Mouse (Mus musculus) embryonic facial prominence, embryonic 13.5 days (tissue): ENCODE results near the gene Olfr1046. TPM values are rescaled to one million over a fixed set of nuclear protein-coding genes. Genes with fewer than 3 reads are reported as not detected.

ENCODE experiments used
- polyA plus RNA-seq: library from polyadenylated mRNA; unstranded; fragments of >200 nt; fragmentation: Nextera tagmentation; extraction: Ambion mirVana; gene quantifications from 2 replicates; pipeline ENCODE4 v1.2.1, GENCODE M21; 2015

Olfr1046 gene
- polyA plus RNA-seq, 1 experiment from 2014 or later = not detected

Other genes starting within 250 kb of the Olfr1046 start
- not detected in 2 replicates for gene Olfr1029, start 245.4 kb downstream of the Olfr1046 start, polyA plus RNA-seq
- not detected in 2 replicates for gene Olfr1030, start 240.0 kb downstream of the Olfr1046 start, polyA plus RNA-seq
- gene Olfr1031, start 229.0 kb downstream of the Olfr1046 start, polyA plus RNA-seq = not detected in 2 replicates
- not detected in 2 replicates for gene Olfr1032, start 213.8 kb downstream of the Olfr1046 start, polyA plus RNA-seq
- gene Olfr1033, start 198.7 kb downstream of the Olfr1046 start, polyA plus RNA-seq = 0.41 and 0.43 TPM in 2 replicates
- not detected in 2 replicates for gene Olfr1034, start 173.5 kb downstream of the Olfr1046 start, polyA plus RNA-seq
- 0.06 TPM in 1 of 2 replicates, not detected in the other for gene Olfr1036, start 145.3 kb downstream of the Olfr1046 start, polyA plus RNA-seq
- not detected in 2 replicates for gene Olfr1037, start 131.9 kb downstream of the Olfr1046 start, polyA plus RNA-seq
- 0.08 TPM in 1 of 2 replicates, not detected in the other for gene Olfr1039, start 83.4 kb downstream of the Olfr1046 start, polyA plus RNA-seq
- not detected in 2 replicates for gene Olfr1040, start 72.6 kb downstream of the Olfr1046 start, polyA plus RNA-seq
- gene Olfr1042, start 57.5 kb downstream of the Olfr1046 start, polyA plus RNA-seq = not detected in 2 replicates
- 0.18 TPM in 1 of 2 replicates, not detected in the other for gene Olfr1043, start 51.8 kb downstream of the Olfr1046 start, polyA plus RNA-seq
- gene Olfr1044, start 41.5 kb downstream of the Olfr1046 start, polyA plus RNA-seq = not detected in 2 replicates
- gene Olfr52, start 33.6 kb downstream of the Olfr1046 start, polyA plus RNA-seq = not detected in 2 replicates
- not detected in 2 replicates for gene Olfr1045, start 16.3 kb downstream of the Olfr1046 start, polyA plus RNA-seq
- gene Olfr1047, start 12.1 kb upstream of the Olfr1046 start, polyA plus RNA-seq = not detected in 2 replicates
- gene Olfr1048, start 21.0 kb upstream of the Olfr1046 start, polyA plus RNA-seq = not detected in 2 replicates
- gene Olfr1049, start 39.0 kb upstream of the Olfr1046 start, polyA plus RNA-seq = not detected in 2 replicates
- gene Olfr1051, start 59.8 kb upstream of the Olfr1046 start, polyA plus RNA-seq = not detected in 2 replicates
- not detected in 2 replicates for gene Olfr1052, start 73.1 kb upstream of the Olfr1046 start, polyA plus RNA-seq
- gene Olfr1053, start 96.0 kb upstream of the Olfr1046 start, polyA plus RNA-seq = not detected in 2 replicates
- not detected in 2 replicates for gene Olfr1054, start 116.1 kb upstream of the Olfr1046 start, polyA plus RNA-seq
- not detected in 2 replicates for gene Olfr1055, start 131.0 kb upstream of the Olfr1046 start, polyA plus RNA-seq
- not detected in 2 replicates for gene Olfr1056, start 143.2 kb upstream of the Olfr1046 start, polyA plus RNA-seq
- not detected in 2 replicates for gene Olfr1057, start 159.1 kb upstream of the Olfr1046 start, polyA plus RNA-seq
- 0.30 TPM in 1 of 2 replicates, not detected in the other for gene Olfr1058, start 169.2 kb upstream of the Olfr1046 start, polyA plus RNA-seq
- not detected in 2 replicates for gene Olfr1061, start 194.7 kb upstream of the Olfr1046 start, polyA plus RNA-seq
- gene Olfr1062, start 207.4 kb upstream of the Olfr1046 start, polyA plus RNA-seq = not detected in 2 replicates
- not detected in 2 replicates for gene Olfr1065, start 231.3 kb upstream of the Olfr1046 start, polyA plus RNA-seq
- gene Olfr1066, start 237.0 kb upstream of the Olfr1046 start, polyA plus RNA-seq = not detected in 2 replicates